Mouse (Mus musculus) ES-E14 (cell line): ENCODE measurements at regions not wholly inside any gene's neighbourhood (a gene's known extent, or its start where the extent isn't known, plus 50 kb on each side); places are given as distances from the start of the nearest gene placed in this dataset.
A peak's percentile ranks its signal among the peaks of the same experiment; 100 is the strongest.

ENCODE experiments used
- DNase-seq: peaks from one replicate; pipeline ENCODE4 v3.0.0-alpha.2; 2013; ENCODE audit warnings: low read depth, low spot score
- H3K27ac ChIP-seq: 2 replicates; pipeline ENCODE4 v1.5.1; 2012; ENCODE audit warnings: low read depth, mild to moderate bottlenecking, low read length, moderate library complexity, mixed read lengths; ENCODE audit not compliant: poor library complexity, insufficient read depth, severe bottlenecking
- H3K36me3 ChIP-seq: 2 replicates; pipeline ENCODE4 v1.6.1; 2012; ENCODE audit warnings: mild to moderate bottlenecking, low read length, moderate library complexity, mixed read lengths; ENCODE audit not compliant: control insufficient read depth, poor library complexity, insufficient read depth, severe bottlenecking
- H3K4me1 ChIP-seq, 2 experiments: fragments of 150-350 bp in 1 of 2; sonication (generic) in 1 of 2; 2 replicates each; pipeline ENCODE4 v1.6.1; 2012; ENCODE audit warnings: low read length in 2 of 2, mild to moderate bottlenecking in 1 of 2, mixed read lengths in 1 of 2; ENCODE audit not compliant: control insufficient read depth in 2 of 2, insufficient read depth in 2 of 2, poor library complexity in 1 of 2
- H3K4me3 ChIP-seq, 2 experiments: fragments of 150-350 bp in 1 of 2; sonication (generic) in 1 of 2; 2 replicates each; pipeline ENCODE4 v1.5.1; 2012; ENCODE audit warnings: low read length in 2 of 2, low read depth in 1 of 2, mild to moderate bottlenecking in 1 of 2, mixed read lengths in 1 of 2; ENCODE audit not compliant: insufficient read depth in 1 of 2, poor library complexity in 1 of 2, severe bottlenecking in 1 of 2
- H3K9ac ChIP-seq: 2 replicates; pipeline ENCODE4 v1.6.1; 2012; ENCODE audit warnings: low read depth, mild to moderate bottlenecking, low read length, mixed read lengths; ENCODE audit not compliant: poor library complexity, insufficient read depth, severe bottlenecking
- H3K9me3 ChIP-seq: fragments of 150-350 bp; sonication (generic); 2 replicates; pipeline ENCODE4 v1.6.1; 2012; ENCODE audit warnings: low read depth, mild to moderate bottlenecking, low read length; ENCODE audit not compliant: control insufficient read depth, insufficient read depth
- CHD2 ChIP-seq: IDR thresholded peaks from 2 replicates; pipeline ENCODE4 v1.6.1; 2014; ENCODE audit warnings: mild to moderate bottlenecking, low read depth, low read length, inconsistent platforms
- HCFC1 ChIP-seq: IDR thresholded peaks from 2 replicates; pipeline ENCODE4 v1.6.1; 2012; ENCODE audit warnings: low read length, inconsistent platforms, borderline replicate concordance; ENCODE audit not compliant: insufficient read depth
- MAFK ChIP-seq: IDR thresholded peaks from 2 replicates; pipeline ENCODE4 v1.6.1; 2014; ENCODE audit warnings: mild to moderate bottlenecking, low read depth, low read length, inconsistent platforms; ENCODE audit not compliant: insufficient read depth
- ZC3H11A ChIP-seq: IDR thresholded peaks from 2 replicates; pipeline ENCODE4 v1.6.1; 2012; ENCODE audit warnings: low read depth, mild to moderate bottlenecking, inconsistent platforms, low read length, borderline replicate concordance
- ZNF384 ChIP-seq: IDR thresholded peaks from 2 replicates; pipeline ENCODE4 v1.6.1; 2012; ENCODE audit warnings: low read depth, low read length, inconsistent platforms
- in situ Hi-C, 2 experiments: fragments of 600-800 bp; cut with MboI; formaldehyde crosslinking; loops; one replicate each; pipeline ENCODE4 v1.15.1; 2025; ENCODE audit warnings: low sequenced_read_pairs in 2 of 2, inconsistent platforms in 1 of 2; ENCODE audit not compliant: unreplicated experiment in 2 of 2

GRCm38 (mm10) chr17:48700591-48700990 is 231.6 kb upstream of the Lrfn2 start:
- peak; percentile 62 for DNase-seq
- in situ Hi-C loops, result no loop called here

GRCm38 (mm10) chr17:48720506-48720905 is 211.7 kb upstream of the Lrfn2 start:
- no peaks in the 10 kb centered on the region for H3K4me1 ChIP-seq
- no peak overlapping the region for H3K27ac ChIP-seq
- H3K9ac ChIP-seq, result no peak overlapping the region
- no peaks in the 10 kb centered on the region for H3K9me3 ChIP-seq
- TF ChIP-seq MAFK, result no peak
- no peak for TF ChIP-seq HCFC1
- TF ChIP-seq ZNF384, result no peak
- no peak for TF ChIP-seq ZC3H11A
- TF ChIP-seq CHD2, result no peak
- H3K36me3 ChIP-seq, result no peaks in the 10 kb centered on the region
- H3K4me3 ChIP-seq, result no peak overlapping the region
- in situ Hi-C loops, result no loop called here
- DNase-seq, result no peak

More at GRCm38 (mm10) chr17:48700591-48700990, 231.6 kb upstream of the Lrfn2 start:
- no peak overlapping the region for H3K4me3 ChIP-seq
- H3K27ac ChIP-seq, result no peak overlapping the region
- no peaks in the 10 kb centered on the region for H3K9me3 ChIP-seq
- H3K36me3 ChIP-seq, result no peaks in the 10 kb centered on the region
- no peaks in the 10 kb centered on the region for H3K4me1 ChIP-seq
- no peak for TF ChIP-seq CHD2
- no peak for TF ChIP-seq MAFK
- no peak for TF ChIP-seq ZNF384
- no peak for TF ChIP-seq HCFC1
- TF ChIP-seq ZC3H11A, result 0 out of 2 replicates have a peak, but pooled peaks have one; percentile 30
- no peak overlapping the region for H3K9ac ChIP-seq

- Histone ChIP-seq H3K36me3 (no peaks in the 10 kb centered on the region), H3K27ac (no peak overlapping the region), H3K9me3 (no peaks in the 10 kb centered on the region), H3K9ac (no peak overlapping the region), H3K4me1 (peaks cover 0 to 2% of the 10 kb centered on the region in 2 experiments; a peak in 1 of 4 replicates), H3K4me3 (no peak overlapping the region)
- DNase-seq, result no peak
- TF ChIP-seq ZNF384 (no peak), ZC3H11A (no peak)
- in situ Hi-C loops, result no loop called here
These were observed 208.9 kb upstream of the Lrfn2 start for GRCm38 (mm10) chr17:48723286-48723685.

DNA sequence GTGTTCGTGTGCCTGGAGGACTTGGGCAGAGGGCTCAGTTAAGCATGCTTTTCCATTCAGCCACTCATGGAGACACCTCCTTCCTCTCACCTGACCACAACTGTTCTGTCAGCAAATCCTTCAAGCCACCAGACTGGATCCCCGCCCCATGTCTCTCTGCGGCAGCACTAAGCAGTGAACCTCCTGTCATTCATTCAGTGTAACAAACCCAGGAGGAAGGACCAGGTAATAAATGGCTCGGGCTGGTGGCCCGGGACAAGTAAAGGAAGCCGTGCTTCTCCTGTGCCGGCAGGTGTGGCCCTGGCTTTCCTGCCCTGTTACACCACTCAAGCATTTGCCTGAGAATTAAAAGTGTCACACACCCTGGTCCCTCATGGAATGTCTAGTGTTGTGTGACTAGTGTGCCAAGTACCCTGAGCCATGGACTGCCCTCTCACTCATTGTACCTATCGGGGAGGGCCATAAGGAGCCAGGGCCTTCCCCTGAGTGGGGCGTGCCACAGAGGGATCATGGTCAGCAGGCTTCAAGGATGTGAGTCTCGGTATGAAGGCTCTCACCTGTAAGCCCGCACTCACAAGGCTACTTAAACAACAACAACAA is 207.6 kb upstream of the Lrfn2 start:
- Histone ChIP-seq H3K9me3 (no peaks in the 10 kb centered on the region), H3K36me3 (no peaks in the 10 kb centered on the region), H3K27ac (no peak overlapping the region), H3K4me1 (peaks cover 0 to 2% of the 10 kb centered on the region in 2 experiments; a peak in 1 of 4 replicates), H3K4me3 (no peak overlapping the region), H3K9ac (no peak overlapping the region)
- DNase-seq, result no peak
- in situ Hi-C loops, result no loop called here
- no peak for TF ChIP-seq ZNF384
- no peak for TF ChIP-seq MAFK
- TF ChIP-seq HCFC1, result no peak
- no peak for TF ChIP-seq CHD2
- no peak for TF ChIP-seq ZC3H11A

GRCm38 (mm10) chr17:48726460-48726859 is 205.7 kb upstream of the Lrfn2 start:
- H3K9me3 ChIP-seq, result no peaks in the 10 kb centered on the region
- DNase-seq, result no peak
- no peak overlapping the region for H3K27ac ChIP-seq
- no peaks in the 10 kb centered on the region for H3K36me3 ChIP-seq
- H3K4me3 ChIP-seq, result no peak overlapping the region
- in situ Hi-C loops, result no loop called here
- no peak for TF ChIP-seq MAFK
- no peak for TF ChIP-seq ZC3H11A
- no peak for TF ChIP-seq ZNF384
- no peak for TF ChIP-seq HCFC1
- TF ChIP-seq CHD2, result no peak
- peaks cover 0 to 2% of the 10 kb centered on the region in 2 experiments; a peak in 1 of 4 replicates for H3K4me1 ChIP-seq
- no peak overlapping the region for H3K9ac ChIP-seq
